Mouse (Mus musculus) spleen, postnatal 14 days (tissue): ENCODE data around the gene Clic1.
"Not testable (repeated sequence)": the region's sequence is repeated elsewhere in the genome, so short reads cannot be mapped to it uniquely, and the experiment has no call there.

Experiments
- DNase-seq, 2 experiments: peaks; one replicate each; pipeline ENCODE4 v3.0.0; 2021 to 2022; ENCODE audit warnings: low spot score in 2 of 2

Clic1 gene

DNA sequence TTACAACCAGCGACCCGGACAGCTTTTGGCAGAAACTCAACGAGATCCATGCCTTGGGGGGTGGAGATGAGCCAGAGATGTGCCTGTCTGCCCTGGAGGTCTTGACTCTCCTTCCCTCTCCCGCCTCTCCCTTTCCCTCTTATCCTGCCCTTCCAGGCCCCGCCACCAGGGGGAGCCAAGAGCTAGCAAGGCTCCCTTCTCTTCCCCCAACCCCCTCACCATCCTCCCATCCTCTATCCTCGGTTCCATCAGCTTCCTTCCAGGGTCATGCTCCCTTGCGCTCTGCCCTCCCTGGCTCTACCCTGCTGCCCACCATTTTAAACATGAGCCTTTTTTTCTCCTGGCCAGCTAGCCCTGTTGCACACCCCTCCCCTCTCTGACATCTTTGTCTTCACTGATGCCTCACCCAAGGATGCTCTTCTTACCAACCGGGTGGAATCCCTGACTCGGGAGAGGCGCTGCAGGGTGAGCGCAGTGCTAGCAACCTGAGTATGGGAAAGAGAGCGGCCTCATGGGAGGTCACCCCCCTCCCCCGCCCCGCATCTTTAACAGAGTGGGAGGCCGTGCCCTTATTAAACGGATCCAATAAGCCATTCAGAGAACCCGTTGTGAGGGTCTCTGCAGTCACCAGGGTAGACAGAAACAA lies 28.5 kb upstream of the Clic1 start:
- DNase-seq, result peak; percentile 75 to 89

DNA sequence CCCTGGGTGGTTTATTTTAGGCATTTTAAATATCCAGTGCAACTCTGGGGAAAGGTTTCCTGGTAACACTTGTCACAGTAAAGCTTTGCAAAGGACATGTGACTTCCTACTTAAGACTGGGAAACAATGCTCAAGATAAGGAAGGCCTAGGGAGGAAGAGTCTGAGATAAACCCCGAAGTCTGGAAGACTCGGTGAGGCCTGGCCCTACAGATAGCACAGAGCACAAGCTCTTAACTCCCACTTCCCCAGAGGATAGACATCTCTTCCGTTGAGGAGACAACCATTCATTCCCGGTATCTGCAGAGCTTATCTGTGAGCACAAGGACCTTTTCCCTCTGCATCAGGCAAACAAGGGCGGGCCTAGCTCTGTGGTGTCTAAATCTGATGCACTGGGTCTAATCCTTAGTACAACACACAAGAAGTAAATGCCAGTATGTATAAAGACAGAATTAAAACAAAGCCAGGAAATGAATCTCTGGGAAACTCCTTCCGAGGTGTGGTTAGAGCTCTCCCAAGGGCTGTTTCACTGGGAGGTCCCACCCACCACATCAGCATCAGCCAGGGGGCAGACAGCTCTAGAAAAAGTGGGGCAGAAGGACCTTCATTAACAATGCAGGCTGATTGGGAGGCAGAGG lies 27.8 kb upstream of the Clic1 start:
- DNase-seq, result no peak

DNA sequence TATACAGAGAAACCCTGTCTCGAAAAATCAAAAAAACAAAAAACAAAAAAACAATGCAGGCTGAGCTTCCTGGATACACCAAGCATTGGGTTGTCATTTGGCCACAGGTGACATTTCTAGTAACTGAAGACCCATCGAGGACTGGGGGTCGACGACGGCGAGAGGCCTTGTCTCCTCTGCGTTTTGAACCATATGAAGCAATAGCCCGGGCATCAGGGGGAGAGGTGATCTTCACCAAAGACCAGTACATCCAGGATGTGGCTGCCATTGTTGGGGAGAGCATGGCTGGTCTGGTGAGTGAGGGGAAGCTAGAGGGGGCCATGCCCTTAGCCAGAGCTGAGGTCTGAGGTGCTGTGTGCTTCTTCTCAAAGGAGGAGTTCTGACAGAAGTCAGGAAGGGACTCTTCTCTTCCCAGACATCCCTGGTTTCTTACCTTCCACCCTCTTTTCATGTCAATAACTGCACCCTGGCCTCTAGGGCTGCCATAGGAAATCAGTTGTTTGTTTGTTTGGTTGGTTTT lies 27.2 kb upstream of the Clic1 start:
- DNase-seq, result no peak

DNA sequence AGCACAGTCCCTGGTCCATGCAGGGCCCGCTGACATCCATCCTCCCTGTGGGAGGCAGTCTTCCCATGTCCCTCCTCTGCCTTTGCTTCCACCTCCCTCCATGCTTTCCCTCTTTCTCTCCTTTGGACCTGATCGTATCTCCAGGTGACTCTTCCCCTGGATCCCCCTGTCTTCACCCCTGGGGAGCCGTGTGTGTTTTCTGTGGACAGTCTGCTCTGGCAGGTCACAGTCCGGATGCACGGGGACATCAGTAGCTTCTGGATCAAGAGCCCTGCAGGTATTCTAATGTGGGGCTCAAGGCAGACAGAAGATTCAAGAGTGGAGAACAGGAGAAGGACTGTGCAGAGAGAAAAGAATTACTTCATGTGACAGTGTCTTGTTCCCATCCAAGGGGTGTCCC lies 26.5 kb upstream of the Clic1 start:
- no peak for DNase-seq

DNA sequence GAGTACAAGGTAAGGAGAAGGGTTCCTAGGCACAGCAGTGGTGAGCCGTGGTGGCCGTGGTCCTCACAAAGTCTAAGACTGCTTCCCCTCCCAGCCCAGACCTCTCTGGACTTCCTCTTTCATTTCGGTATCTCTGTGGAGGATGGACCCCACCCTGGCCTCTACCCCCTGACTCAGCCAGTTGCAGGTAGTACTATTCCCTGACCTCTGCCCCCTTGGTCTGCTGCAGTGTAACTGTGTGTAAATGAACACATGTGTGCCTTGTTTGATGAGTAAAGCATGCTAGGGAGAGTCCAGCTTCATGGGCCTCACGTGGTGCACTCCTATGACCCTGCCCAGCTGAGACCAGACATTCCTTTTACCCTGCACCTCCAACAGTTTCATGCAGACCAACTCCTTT lies 26.0 kb upstream of the Clic1 start:
- DNase-seq, result no peak

DNA sequence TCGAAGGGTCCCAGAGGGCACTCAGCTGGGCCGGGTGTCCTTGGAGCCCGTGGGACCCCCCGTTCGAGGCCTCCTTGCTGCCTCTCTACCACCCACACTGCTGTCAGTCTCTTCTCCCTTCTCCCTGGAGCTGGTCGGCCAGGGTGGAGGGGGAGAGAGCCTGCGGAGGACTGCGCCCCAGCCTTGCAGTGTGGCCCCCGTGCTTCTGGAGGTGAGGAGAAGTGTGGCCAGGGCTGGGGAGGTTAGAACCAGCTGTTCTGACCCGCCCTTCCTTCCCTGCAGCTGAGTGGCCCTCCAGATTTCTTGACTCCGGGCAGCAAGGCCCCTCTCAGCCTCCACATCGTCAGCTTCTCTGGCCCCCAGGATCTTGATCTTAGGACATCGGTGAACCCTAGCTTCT lies 25.5 kb upstream of the Clic1 start:
- no peak for DNase-seq

DNA sequence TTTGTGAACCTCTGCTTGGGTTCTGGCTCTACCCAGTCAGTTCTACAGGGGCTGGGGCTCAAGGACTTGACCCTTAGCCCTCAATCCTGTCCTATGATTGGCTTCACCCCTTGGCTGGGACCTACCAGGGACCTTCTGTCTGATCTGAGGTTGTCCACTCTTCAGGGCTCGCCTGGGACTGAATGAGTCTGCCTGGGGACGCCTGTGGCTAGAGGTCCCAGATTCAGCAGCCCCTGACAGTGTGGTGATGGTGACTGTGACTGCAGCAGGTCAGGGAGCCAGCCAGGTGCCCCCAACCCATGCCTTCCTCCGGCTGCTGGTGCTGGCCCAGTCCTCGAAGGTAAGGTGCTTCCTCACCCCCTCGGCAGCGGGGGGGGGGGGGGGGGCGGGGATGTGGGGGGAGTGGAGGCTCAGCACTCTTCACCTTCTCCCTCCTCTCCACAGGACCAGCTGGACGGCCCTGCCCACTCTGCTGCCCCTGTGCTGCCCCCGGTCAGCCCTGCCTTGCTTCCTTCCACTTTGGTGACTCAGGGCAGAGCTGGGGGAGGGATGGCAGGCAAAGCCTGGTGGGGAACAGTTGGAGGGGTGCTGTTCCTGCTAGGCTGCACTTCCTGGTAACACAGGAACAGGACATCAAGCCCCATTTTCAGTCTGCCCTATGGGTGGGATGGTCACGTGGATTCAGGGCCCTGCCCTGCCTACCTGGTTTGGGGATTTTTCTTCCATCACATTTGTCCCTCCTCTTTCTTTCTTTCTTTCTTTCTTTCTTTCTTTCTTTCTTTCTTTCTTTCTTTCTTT lies 24.9 kb upstream of the Clic1 start:
- DNase-seq, result no peak

DNA sequence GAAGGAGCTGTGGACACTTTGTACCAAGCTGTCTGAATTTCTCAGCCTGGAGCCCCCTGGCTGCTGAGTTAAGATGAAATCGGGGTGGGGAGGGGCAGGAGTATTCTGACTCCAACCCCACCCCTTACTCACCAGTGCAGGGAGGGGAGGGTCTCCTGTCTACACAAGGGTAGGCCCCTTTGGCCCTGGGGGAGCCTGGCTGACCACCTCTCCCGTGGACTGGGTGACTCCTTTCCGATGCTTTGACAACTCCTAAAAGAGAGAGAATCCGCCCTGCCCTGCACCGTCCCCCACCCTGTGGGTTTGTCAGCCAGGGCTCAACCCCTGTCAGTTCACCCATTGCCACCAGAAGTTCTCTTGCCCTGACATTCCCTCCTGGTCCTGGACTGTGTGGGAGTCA lies 23.6 kb upstream of the Clic1 start:
- DNase-seq, result no peak

DNA sequence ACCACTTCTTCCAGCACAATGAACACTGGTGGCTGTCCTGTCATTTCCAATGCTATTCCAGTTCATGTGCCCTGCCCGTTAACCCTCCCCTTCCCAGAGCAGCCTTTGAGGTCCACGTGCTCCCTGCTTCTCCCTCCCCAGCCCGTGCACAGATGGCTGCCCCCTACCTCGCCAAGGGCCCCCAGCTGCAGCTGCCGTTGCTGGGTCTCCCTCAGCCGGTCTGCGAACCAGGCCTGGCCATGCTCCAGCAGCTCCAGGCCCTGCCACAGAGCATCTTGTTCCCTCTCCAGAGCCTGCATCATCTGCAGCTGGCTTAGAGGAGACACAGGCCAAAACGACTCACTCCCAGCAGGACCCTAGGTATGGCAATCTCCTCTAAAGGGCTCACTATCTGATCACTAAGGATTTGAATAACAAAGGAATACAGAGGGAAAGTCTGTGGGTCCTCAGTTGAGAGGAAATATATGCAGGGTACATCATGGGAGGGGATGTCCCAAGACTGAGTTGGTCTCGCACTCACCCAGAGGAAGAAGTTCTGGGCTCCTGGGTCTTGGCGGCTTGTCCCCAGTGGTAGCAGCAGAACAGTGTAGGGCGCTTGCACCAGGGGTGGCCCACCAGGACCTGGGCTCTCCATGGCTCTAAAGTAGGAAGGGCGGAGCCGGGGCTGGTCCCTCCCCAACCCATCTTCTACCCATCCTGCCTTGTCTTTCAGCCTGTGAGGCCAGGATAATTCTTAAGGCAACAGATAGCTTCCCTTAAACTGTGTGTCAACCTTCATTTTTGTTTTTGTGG lies 22.3 kb upstream of the Clic1 start, which contains the start of gene Sapcd1:
Gene Sapcd1, minus strand, starts transcription at position 740 of the 792 bp plus-strand sequence.
- DNase-seq, result no peak

DNA sequence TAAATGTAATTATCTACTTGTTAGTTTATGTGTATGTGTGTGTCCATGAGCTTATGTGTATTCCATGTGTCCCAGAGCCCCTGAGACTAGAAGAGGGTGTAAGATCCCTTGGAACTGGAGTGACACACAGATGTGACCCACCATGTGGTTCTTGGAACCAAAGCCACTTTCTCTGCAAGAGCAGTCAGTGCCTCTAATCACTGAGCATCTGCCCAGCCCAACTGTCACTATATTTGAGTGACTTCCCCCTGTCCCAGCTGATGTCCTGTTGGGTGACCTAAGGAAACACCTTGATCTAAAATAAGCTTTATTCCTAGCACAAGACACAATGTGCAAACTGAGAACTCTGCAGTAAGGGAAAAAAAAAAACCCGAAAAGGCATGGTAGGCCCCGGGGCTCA lies 21.5 kb upstream of the Clic1 start:
- no peak for DNase-seq

DNA sequence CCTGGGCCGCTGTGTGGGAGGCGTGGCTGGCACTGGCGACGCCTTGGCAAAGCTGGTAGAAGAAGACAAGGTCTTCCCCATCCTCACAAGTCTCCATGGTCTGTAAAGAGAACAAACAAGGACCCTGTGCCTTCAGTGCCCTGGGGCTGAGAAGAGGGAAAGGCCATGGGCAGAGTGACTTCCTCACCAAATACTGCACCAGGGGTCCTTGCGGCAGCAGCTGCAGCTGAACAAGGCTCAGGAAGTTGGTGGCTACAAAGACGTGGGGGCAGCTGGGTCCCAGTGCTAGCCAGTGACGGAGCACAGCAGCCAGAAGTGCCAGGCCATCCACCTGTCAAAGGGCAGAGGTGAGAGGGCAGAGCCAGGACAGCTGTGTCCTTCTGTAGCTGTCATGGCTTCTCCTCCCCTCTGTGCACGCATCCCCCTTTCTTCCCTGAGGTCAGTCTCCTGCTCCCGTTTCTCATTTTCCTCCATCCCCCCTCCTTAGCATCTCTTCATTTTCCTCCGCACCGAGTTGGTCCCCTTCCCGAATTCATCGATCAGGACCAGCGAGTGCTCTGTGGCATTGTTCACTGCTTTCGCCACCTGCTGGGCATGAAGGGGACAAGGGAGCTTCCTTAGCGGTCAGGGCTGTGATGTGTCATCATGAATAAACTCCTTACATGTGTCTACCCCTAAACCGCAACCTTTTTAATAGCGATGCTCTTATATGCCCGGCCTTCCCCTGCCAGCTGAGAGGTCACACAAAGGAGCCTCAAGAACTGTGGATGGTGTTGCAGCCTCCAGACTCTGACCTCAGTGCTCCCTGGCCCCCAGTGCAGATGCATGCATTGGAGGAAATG lies 19.9 kb upstream of the Clic1 start:
- DNase-seq, result no peak

DNA sequence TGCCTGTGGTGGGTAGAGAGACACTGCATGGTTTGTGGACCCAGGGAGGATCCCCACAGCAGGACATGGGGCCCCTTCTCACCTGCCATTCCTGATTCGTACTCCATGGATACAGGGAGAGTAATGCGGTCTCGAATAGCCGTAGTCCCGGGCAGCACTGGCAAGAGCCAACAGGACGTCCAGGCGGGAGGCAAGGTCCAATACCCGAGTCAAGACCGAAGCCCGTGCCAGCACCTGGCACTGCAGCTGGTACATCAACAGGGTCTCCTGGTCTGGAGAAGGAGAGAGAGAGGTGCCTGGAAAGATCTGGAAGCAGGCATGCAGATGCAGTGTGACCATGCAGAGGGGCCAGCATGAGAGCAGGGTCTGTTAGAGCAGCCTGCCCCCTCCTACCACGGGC lies 18.5 kb upstream of the Clic1 start:
- DNase-seq, result no peak

DNA sequence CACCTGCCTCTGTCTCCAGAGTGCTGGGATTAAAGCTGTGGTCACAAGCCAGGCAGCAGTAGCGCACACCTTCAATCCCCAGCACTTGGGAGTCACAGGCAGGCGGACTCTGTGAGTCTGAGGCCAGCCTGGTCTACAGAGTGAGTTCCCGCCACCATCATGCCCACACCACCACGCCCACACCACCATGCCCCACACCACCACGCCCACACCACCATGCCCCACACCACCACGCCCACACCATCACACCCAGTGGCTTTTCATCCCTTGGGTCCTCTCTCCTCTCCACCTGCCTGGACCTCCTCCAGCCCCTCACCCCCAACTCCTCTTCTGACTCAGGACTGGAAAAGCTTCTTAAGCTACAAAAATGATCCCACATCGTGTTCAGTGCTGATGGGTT lies 17.9 kb upstream of the Clic1 start:
- no peak for DNase-seq

DNA sequence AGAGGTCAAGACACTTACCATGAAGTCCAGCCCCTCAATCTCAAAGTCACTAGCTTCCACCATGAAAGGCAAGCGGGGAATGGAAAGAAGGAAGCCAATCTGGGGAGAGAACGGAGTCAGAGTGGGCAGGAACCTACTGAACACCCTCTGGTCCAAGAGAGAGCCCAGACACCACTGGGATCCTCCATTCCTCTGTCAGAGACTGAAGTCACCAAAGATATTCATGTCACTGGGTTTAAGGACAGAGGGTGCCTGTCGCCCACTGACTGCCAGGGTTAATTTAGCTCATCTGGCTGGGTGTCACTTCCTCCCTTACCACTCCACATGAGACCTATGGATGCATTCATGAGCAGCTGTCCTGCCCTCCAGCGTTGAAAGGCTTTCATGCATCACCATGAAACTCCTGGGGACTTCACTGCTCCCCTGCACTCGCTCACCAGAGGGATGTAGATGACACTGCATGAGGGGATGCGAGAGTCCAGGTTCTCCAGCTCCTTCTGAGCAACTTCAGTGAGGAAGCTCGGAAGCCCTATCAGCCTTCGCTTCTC lies 17.4 kb upstream of the Clic1 start:
- DNase-seq, result no peak

DNA sequence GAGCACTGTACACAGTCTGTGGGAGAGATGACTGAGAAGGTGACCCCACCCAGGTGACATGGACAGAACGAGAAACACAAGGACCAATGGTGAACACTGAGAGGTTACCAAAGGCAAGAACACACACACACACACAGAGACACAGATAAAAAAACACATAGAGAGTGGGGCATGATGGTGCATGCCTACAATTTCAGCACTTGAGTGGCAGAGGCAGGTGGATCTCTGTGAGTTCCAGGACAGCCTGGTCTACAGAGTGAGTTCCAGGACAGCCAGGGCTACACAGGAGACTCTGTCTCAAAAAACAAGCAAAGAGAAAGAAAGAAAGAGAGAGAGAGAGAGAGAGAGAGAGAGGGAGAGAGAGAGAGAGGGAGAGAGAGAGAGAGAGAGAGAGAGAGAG lies 16.1 kb upstream of the Clic1 start:
- DNase-seq, result not testable (repeated sequence)

DNA sequence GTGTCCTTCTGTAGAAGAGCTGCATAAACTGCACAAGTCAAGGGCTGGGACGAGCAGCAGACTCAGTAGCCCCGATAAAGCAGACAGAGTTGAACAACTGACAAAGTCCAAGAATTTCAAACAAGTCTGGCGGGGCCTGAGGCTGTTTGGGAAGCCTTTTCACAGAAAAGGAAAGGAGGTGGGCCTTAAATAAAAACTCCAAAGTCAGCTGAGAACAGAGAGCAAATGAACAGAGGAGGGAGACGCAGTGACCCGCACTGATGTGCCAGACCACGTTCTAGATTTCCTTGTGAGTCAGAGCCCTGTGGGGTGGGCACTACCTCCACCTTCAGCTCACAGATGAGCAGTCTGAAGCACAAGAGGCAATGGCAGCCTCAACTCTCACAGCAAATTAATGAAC lies 14.9 kb upstream of the Clic1 start:
- no peak for DNase-seq

DNA sequence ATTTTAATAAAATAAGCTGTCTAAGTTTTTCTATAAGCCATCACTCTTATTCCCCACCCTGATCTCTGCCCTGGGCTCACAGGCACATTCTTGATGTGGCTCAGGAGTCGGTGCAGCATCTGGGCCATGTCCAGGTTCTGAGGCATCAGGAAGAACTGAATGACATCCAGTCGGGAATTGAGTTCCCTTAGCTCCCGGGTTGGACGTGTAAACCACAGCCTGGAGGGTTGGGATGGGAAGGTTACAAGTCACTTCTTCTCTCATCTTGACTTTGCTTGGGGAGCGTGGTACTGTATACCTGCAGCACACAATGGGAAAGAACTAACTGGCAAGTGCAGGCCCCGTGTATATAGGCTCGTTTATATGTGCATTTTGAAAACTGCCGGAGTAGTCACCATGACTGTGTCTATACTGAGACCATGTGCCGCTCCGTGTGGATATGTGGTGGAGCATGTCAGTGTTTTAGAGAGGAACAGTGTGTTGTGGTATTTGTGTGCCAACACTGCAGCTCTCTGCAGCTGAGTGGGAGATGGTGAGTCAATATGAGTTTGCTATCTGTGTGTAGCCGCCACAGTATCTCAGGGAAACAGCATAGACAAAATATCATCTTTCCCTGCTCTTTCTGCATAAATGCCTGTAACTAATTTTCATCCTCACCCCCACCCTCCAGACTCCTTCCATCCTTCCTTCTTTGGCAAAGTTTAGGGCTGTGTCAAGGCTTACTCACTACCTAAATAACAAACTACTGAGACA lies 10.5 kb upstream of the Clic1 start:
- DNase-seq, result no peak

DNA sequence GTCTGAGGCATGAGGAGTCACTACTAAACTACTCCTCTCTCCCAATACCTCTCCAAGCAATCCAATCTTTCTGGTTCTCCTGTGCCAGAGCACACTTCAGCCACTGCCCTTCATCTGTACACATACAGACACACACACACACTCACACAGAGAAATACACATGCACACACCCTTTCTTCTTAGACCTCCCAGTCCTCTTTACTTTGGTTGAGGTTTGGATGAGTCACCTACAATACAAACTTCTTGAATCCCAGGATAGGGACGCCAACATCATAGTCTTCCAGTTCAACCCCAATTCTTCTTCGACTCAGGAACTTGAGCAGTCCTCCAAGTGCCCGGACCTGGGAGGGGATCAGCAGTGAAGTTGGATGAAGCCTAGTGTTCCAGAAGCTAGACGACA lies 6.0 kb upstream of the Clic1 start:
- no peak for DNase-seq

DNA sequence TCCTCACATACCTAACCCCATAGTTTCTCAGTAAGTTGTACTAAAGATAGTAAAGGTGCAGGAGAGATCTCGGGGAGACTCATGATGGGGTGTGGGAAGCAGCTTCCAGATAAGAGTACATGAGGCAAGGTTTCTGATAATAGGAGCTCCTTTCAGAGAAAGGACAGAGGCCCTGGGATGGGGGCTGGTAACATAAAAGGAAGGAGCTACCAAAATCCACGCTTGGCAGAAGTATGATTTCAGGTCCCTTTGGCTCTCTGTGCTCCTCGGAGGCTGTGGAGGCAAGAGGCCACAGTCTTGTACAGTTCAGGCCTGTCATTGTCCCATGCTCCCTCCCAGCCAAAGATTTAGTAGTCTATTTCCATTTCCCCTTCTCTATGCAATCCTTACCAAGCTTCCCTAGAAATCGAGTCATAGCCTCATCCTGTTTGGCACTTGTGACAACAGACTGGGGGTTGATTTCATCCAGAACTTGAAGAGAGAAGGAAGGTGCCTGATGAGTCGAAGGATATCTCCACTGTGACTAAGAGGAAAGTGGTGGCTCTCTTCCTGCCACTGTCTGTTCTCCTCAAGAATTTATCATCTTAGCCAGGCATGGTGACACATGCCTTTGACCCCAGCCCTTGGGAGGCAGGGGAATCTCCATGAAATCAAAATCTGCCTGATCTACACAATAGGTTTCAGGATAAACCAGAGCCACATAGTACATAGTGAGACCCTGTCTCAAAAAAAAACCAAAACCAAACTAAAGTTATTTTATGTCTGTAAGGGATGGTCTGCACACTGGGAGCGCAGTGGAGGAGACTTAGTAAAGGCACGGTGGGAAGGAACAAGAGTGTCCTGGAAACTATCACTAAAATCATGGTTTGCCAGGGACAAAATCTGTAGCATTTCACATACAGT lies 4.6 kb upstream of the Clic1 start:
- DNase-seq, result no peak
